Mouse (Mus musculus) right cerebral cortex, adult 2 months (tissue): ENCODE measurements at regions not wholly inside any gene's neighbourhood (a gene's known extent, or its start where the extent isn't known, plus 50 kb on each side); places are given as distances from the start of the nearest gene placed in this dataset.
A peak's percentile ranks its signal among the peaks of the same experiment; 100 is the strongest.
"Not testable (repeated sequence)": the region's sequence is repeated elsewhere in the genome, so short reads cannot be mapped to it uniquely, and the experiment has no call there.

ENCODE experiments used
- DNase-seq, 2 experiments: peaks; one replicate each; pipeline ENCODE4 v3.0.0; 2021 to 2022; ENCODE audit warnings: low spot score in 2 of 2

DNA sequence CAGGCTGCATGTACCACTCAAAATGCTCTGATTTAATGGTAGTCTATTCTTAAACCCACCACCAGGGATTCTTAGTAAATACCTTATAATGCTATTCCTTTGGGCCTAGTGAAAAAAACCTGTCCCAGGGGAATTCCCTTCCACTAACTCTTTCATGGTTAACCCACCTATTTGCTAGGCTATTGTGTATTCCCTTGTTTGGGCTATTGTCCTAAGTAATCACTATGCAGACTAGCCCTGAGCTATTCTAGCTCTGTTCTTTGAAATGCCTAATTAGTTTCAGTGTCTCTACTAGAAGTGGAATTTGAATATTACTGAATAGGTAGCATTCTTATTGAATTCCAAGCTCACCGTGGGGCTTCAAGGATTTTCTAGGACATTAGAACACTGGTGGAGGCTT, 620.6 kb upstream of the Pom121l12 start:
- DNase-seq: no peak

DNA sequence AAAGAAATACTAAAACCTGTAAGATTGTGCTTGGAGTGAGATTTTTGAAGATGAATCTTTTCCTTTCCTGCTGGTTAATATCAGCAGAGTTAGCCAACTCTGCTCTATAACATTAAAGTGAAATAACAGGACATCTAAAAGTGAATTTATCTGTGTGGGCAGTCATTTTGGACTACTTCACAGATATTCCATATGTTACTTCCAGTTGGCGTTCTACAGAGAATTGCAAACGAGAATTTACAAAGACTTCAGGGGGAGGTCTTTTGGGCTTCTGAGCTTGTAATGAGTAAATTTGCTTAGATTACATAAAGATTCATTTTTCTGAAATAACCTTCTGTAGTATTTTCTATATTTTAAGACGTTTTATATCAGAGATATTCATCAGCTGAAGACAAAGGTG, 582.4 kb upstream of the Pom121l12 start:
- no peak for DNase-seq

DNA sequence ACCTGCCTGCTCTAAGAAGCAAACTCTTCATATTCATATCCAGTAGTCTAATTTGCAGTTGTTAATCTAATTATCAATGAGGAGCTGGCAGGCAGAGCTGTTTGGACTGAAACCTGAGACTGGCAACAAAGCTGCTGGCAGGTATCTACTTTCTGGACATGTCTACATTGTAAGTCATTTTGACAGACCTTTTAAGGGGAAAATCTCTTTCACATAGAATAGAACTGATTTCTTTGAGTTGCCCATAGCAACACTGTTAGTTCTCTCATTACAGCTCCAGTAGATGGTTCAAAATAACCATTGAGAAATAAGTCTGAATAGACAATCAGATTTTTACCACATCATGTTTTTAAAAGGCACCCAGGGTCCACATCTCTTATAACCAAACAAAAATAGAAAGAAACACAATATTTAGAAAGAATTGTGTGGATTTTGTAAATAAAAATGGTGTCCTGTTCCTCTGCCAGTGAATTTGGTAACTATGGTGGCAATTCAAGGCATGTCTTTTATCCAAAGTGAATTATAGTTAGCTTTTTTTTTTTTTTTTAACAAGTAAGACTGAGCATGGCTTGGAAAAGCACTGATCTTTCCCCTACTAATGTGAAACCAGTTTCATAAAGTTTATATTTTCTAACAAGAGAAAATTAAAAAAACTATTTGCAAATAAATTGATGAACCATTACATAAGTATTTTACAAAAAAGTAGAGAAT, 567.5 kb upstream of the Pom121l12 start:
- DNase-seq: no peak

DNA sequence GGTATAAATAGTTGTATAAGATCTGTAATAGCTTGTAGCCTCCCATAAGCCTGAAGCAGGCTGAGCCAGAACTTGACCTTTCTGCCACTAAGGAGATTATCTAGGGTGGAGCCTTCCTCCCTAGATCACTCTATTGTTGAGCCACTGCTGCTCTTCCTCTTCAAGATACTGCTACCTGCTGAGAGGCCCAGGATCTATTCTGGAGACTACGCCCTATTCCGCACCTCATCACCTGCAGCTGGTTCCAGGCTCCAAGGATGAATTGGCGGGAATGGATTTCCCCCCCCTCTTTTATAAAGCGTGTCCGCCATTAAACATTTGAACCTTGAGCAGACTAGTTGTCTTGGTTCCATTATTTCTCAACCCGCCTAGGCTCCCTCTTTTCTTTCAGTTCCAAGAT, 566.6 kb upstream of the Pom121l12 start:
- not testable (repeated sequence) for DNase-seq

DNA sequence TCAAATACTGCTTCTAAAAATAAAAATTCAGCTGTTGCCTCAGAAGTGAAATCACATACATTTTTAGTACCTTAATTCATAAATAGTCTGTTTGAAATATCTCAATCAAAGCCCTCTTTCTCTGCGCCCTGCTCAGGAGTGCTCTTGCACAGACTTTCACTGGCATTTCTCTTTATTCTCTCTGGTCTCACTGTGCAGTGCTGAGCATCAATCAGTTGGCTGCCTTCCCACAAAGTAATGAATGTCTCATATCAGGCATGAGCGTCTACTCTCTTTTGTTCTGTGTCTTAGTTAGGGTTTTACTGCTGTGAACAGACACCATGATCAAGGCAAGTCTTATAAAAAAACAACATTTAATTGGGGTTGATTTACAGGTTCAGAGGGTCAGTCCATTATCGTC, 540.0 kb upstream of the Pom121l12 start:
- peak in 1 of 2 experiments; percentile 1 for DNase-seq

DNA sequence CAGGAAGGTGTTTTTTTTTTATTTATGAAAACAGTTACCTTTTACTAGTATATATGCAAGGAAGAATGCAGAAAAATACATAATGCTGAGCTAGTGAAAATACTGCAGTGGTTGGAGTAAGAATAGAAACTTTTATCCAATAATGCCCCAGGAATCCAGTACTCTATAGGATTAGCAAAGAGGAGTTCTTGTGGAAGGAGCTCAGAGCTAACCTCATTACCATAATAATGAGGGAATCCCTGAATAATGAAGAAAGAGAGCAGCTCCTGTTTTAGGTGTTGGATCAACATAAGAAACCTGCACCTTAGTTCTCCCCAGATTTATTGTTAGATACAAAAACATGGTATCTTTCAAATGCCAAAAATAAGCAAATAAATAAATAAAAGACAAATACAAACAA, 527.0 kb upstream of the Pom121l12 start:
- no peak for DNase-seq

DNA sequence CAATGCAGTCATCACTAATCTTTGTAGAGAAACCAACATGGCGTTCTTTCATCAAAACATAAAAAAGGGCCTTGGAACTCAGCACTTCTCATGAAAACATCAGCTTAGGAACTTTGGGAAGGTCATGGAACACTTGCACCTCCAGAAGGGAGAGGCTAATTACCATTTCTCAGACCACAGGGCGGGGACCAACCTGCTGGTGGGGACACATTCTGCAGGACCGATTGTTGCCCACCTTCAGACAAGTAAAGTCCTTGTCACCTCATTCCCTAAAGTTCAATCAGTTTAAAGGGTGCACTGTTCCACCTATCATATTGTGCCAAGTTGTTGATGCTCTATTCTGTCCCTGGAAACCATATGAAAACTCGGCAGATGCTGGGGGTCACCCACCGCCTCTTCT, 526.5 kb upstream of the Pom121l12 start:
- no peak for DNase-seq
